Mouse (Mus musculus) lung, postnatal 4 days (tissue): ENCODE measurements around the gene Olfr324.

ENCODE experiments used
- DNase-seq, 2 experiments: peaks; one replicate each; pipeline ENCODE4 v3.0.0; 2021

Olfr324 gene

GRCm38 (mm10) chr11:58594814-58595213 lies at the start of gene Olfr324:
TSS of gene Olfr324 (plus strand) at chr11:58595114.
- DNase-seq = no peak

GRCm38 (mm10) chr11:58546322-58546721 lies 48.6 kb upstream of the Olfr324 start, which contains the start of gene Olfr329-ps:
TSS of gene Olfr329-ps (minus strand) at chr11:58546422.
- no peak for DNase-seq

GRCm38 (mm10) chr11:58555536-58555935 lies 39.4 kb upstream of the Olfr324 start, which contains the start of gene Olfr328:
TSS of gene Olfr328 (minus strand) at chr11:58555636.
- no peak for DNase-seq

- no peak for DNase-seq
These were observed 24.5 kb upstream of the Olfr324 start, which contains the start of gene Olfr224 for GRCm38 (mm10) chr11:58570405-58570804. TSS of gene Olfr224 (minus strand) at chr11:58570553.

- DNase-seq = no peak
These were observed 17.5 kb upstream of the Olfr324 start, which contains the start of gene Olfr325 for GRCm38 (mm10) chr11:58577430-58577829. TSS of gene Olfr325 (plus strand) at chr11:58577730.

- no peak for DNase-seq
These were observed 16.3 kb upstream of the Olfr324 start for GRCm38 (mm10) chr11:58578636-58579035.

- DNase-seq = peak in 1 of 2 experiments; percentile 34
These were observed 7.0 kb upstream of the Olfr324 start for GRCm38 (mm10) chr11:58587898-58588348.

GRCm38 (mm10) chr11:58588620-58589250 lies 6.2 kb upstream of the Olfr324 start:
- no peak for DNase-seq

- no peak for DNase-seq
These were observed 2.9 kb downstream of the Olfr324 start for GRCm38 (mm10) chr11:58597837-58598236.

GRCm38 (mm10) chr11:58602062-58602461 lies 7.1 kb downstream of the Olfr324 start:
- no peak for DNase-seq

GRCm38 (mm10) chr11:58602800-58603560 lies 8.1 kb downstream of the Olfr324 start:
- no peak for DNase-seq

GRCm38 (mm10) chr11:58604688-58605087 lies 9.8 kb downstream of the Olfr324 start:
- no peak for DNase-seq

- no peak for DNase-seq
These were observed 10.3 kb downstream of the Olfr324 start for GRCm38 (mm10) chr11:58605228-58605627.

GRCm38 (mm10) chr11:58606177-58606919 lies 11.4 kb downstream of the Olfr324 start:
- no peak for DNase-seq

- no peak for DNase-seq
These were observed 12.1 kb downstream of the Olfr324 start for GRCm38 (mm10) chr11:58607030-58607429.

GRCm38 (mm10) chr11:58613359-58613758 lies 18.4 kb downstream of the Olfr324 start:
- no peak for DNase-seq

GRCm38 (mm10) chr11:58614526-58614925 lies 19.6 kb downstream of the Olfr324 start:
- DNase-seq = peak; percentile 8 to 69

- no peak for DNase-seq
These were observed 21.1 kb downstream of the Olfr324 start, which contains the start of gene 2210407C18Rik for GRCm38 (mm10) chr11:58615975-58616374. TSS of gene 2210407C18Rik (minus strand) at chr11:58616075.

GRCm38 (mm10) chr11:58618369-58618768 lies 23.5 kb downstream of the Olfr324 start:
- DNase-seq = no peak

GRCm38 (mm10) chr11:58618793-58619192 lies 23.9 kb downstream of the Olfr324 start:
- no peak for DNase-seq

- no peak for DNase-seq
These were observed 31.2 kb downstream of the Olfr324 start for GRCm38 (mm10) chr11:58626146-58626545.

GRCm38 (mm10) chr11:58630401-58630800 lies 35.5 kb downstream of the Olfr324 start, which contains the start of gene Olfr323:
TSS of gene Olfr323 (minus strand) at chr11:58630501.
- DNase-seq = no peak

- no peak for DNase-seq
These were observed 40.0 kb downstream of the Olfr324 start for GRCm38 (mm10) chr11:58634878-58635277.
